Mouse (Mus musculus) hindbrain, postnatal 0 days (tissue): ENCODE measurements around the gene Cpt1b. TPM values are rescaled to one million over a fixed set of nuclear protein-coding genes. Genes with fewer than 3 reads are reported as not detected.

Experiments
- ATAC-seq: fragments of 200-750 bp; cut with Nextera tagmentation; 2 replicates; pipeline ENCODE4 v1.8.0; 2017; ENCODE audit warnings: mild to moderate bottlenecking, moderate TSS enrichment, moderate library complexity
- DNase-seq: peaks from one replicate; pipeline ENCODE4 v3.0.0-alpha.2; 2015; ENCODE audit warnings: low spot score
- H3K27ac ChIP-seq: fragments of 300-500 bp; sonication (generic); 2 replicates; pipeline ENCODE4 v1.5.1; 2014; ENCODE audit warnings: mild to moderate bottlenecking
- H3K27me3 ChIP-seq: fragments of 300-500 bp; sonication (generic); 2 replicates; pipeline ENCODE4 v1.6.1; 2014; ENCODE audit warnings: low read length, mixed read lengths; ENCODE audit not compliant: insufficient read depth
- H3K36me3 ChIP-seq: fragments of 300-500 bp; sonication (generic); 2 replicates; pipeline ENCODE4 v1.6.1; 2014; ENCODE audit warnings: low read length, mixed read lengths; ENCODE audit not compliant: insufficient read depth
- H3K4me1 ChIP-seq: fragments of 300-500 bp; sonication (generic); 2 replicates; pipeline ENCODE4 v1.6.1; 2014; ENCODE audit warnings: antibody characterized with exemption, low read length, mixed read lengths; ENCODE audit not compliant: insufficient read depth
- H3K4me2 ChIP-seq: fragments of 300-500 bp; sonication (generic); 2 replicates; pipeline ENCODE4 v1.6.1; 2014; ENCODE audit warnings: low read depth, mild to moderate bottlenecking, low read length, moderate library complexity, mixed read lengths
- H3K4me3 ChIP-seq: fragments of 300-500 bp; sonication (generic); 2 replicates; pipeline ENCODE4 v1.5.1; 2014; ENCODE audit warnings: low read length
- H3K9ac ChIP-seq: fragments of 300-500 bp; sonication (generic); replicated peaks from 2 replicates; pipeline ENCODE4 v1.6.1; 2014; ENCODE audit warnings: mild to moderate bottlenecking, low read length, moderate library complexity, mixed read lengths
- H3K9me3 ChIP-seq: fragments of 300-500 bp; sonication (generic); 2 replicates; pipeline ENCODE4 v1.6.1; 2016; ENCODE audit warnings: low read length, mixed read lengths
- CTCF ChIP-seq: IDR thresholded peaks from 2 replicates; pipeline ENCODE4 v1.5.1; 2016; ENCODE audit warnings: antibody characterized with exemption, control low read depth, low read depth
- WGBS: fragments of 180-500 bp; shearing (Covaris S2); extraction: QIAGEN DNeasy Blood & Tissue Kit; methylation state at CpG from one replicate; pipeline ENCODE4 v1.1.7; 2014; 5-methylcytosine and 5-hydroxymethylcytosine counted together
- polyA plus RNA-seq: library from polyadenylated mRNA; unstranded; fragments of >200 nt; fragmentation: Nextera tagmentation; extraction: Ambion mirVana; gene quantifications from 2 replicates; pipeline ENCODE4 v1.2.1, GENCODE M21; 2015
- total RNA-seq: library from RNA; depleted of rRNA; stranded (reverse); fragments of >200 nt; gene quantifications from 2 replicates; pipeline ENCODE4 v1.2.3, GENCODE M21; 2014

Cpt1b gene
- total and polyA plus RNA-seq, 2 experiments from 2014 or later = 2.4 to 3.4 TPM

- Histone ChIP-seq H3K4me1 (no peaks in the 10 kb centered on the region), H3K9me3 (peaks cover 5% of the 10 kb centered on the region), H3K27ac (no peak overlapping the region), H3K4me2 (no peak overlapping the region), H3K4me3 (no peak overlapping the region), H3K9ac (no peak overlapping the region), H3K27me3 (no peaks in the 10 kb centered on the region), H3K36me3 (no peaks in the 10 kb centered on the region)
- DNase-seq (no peak), ATAC-seq (no peak)
- TF ChIP-seq CTCF = no peak
Observed at GRCm38 (mm10) chr15:89406691-89407090, 19.0 kb downstream of the Cpt1b start.

- Histone ChIP-seq H3K4me1 (no peaks in the 10 kb centered on the region), H3K27ac (no peak overlapping the region), H3K4me2 (no peak overlapping the region), H3K27me3 (no peaks in the 10 kb centered on the region), H3K36me3 (no peaks in the 10 kb centered on the region), H3K4me3 (no peak overlapping the region), H3K9ac (no peak overlapping the region), H3K9me3 (peaks cover 5% of the 10 kb centered on the region)
- 86% methylated on average over 10 of the region's 10 CpGs for WGBS
- TF ChIP-seq CTCF = no peak
- no peak for ATAC-seq
- no peak for DNase-seq
Observed at GRCm38 (mm10) chr15:89404831-89405623, 20.6 kb downstream of the Cpt1b start.

- WGBS = 82% methylated on average over 1 of the region's 1 CpGs
- H3K9ac ChIP-seq = no peak overlapping the region
- no peak overlapping the region for H3K27ac ChIP-seq
- no peak for TF ChIP-seq CTCF
- DNase-seq (no peak), ATAC-seq (no peak)
- H3K9me3 ChIP-seq = no peaks in the 10 kb centered on the region; the same call in 1 of the 2 replicates
- H3K4me3 ChIP-seq = no peak overlapping the region
- no peaks in the 10 kb centered on the region for H3K36me3 ChIP-seq
- no peaks in the 10 kb centered on the region for H3K27me3 ChIP-seq
- no peaks in the 10 kb centered on the region for H3K4me1 ChIP-seq
- no peak overlapping the region for H3K4me2 ChIP-seq
Observed at GRCm38 (mm10) chr15:89402471-89402870, 23.2 kb downstream of the Cpt1b start.

- no peak for TF ChIP-seq CTCF
- H3K27me3 ChIP-seq = no peaks in the 10 kb centered on the region
- H3K4me2 ChIP-seq = no peak overlapping the region
Observed at GRCm38 (mm10) chr15:89399716-89400115, 25.9 kb downstream of the Cpt1b start.

GRCm38 (mm10) chr15:89398146-89398545 is 27.5 kb downstream of the Cpt1b start:
- WGBS = 53% methylated on average over 2 of the region's 2 CpGs
- Histone ChIP-seq H3K4me1 (no peaks in the 10 kb centered on the region), H3K9ac (no peak overlapping the region), H3K27ac (no peak overlapping the region), H3K4me2 (no peak overlapping the region), H3K27me3 (no peaks in the 10 kb centered on the region), H3K36me3 (no peaks in the 10 kb centered on the region), H3K9me3 (no peaks in the 10 kb centered on the region), H3K4me3 (no peak overlapping the region)
- peak; percentile 30 for DNase-seq
- ATAC-seq = peak; percentile 67; the same call in 1 of the 2 replicates
- no peak for TF ChIP-seq CTCF

More at GRCm38 (mm10) chr15:89399716-89400115, 25.9 kb downstream of the Cpt1b start:
- Histone ChIP-seq H3K4me3 (no peak overlapping the region), H3K27ac (no peak overlapping the region), H3K4me1 (no peaks in the 10 kb centered on the region), H3K9ac (no peak overlapping the region), H3K9me3 (no peaks in the 10 kb centered on the region), H3K36me3 (no peaks in the 10 kb centered on the region)
- ATAC-seq (no peak), DNase-seq (no peak)
- WGBS = 44% methylated on average over 1 of the region's 1 CpGs

GRCm38 (mm10) chr15:89396883-89397282 is 28.8 kb downstream of the Cpt1b start:
- no peak overlapping the region for H3K9ac ChIP-seq
- no peaks in the 10 kb centered on the region for H3K36me3 ChIP-seq
- H3K4me3 ChIP-seq = no peak overlapping the region
- no peak for ATAC-seq
- no peaks in the 10 kb centered on the region for H3K27me3 ChIP-seq
- no peak overlapping the region for H3K27ac ChIP-seq
- no peaks in the 10 kb centered on the region for H3K9me3 ChIP-seq
- 88% methylated on average over 4 of the region's 4 CpGs for WGBS
- TF ChIP-seq CTCF = no peak
- no peak for DNase-seq
- no peaks in the 10 kb centered on the region for H3K4me1 ChIP-seq
- no peak overlapping the region for H3K4me2 ChIP-seq

GRCm38 (mm10) chr15:89390081-89390480 is 35.6 kb downstream of the Cpt1b start:
- H3K4me3 ChIP-seq = no peak overlapping the region
- ATAC-seq (no peak), DNase-seq (no peak)
- H3K9me3 ChIP-seq = no peaks in the 10 kb centered on the region
- TF ChIP-seq CTCF = no peak
- no peaks in the 10 kb centered on the region for H3K4me1 ChIP-seq
- WGBS = 82% methylated on average over 10 of the region's 10 CpGs
- H3K9ac ChIP-seq = no peak overlapping the region
- H3K27ac ChIP-seq = no peak overlapping the region
- H3K27me3 ChIP-seq = no peaks in the 10 kb centered on the region
- no peaks in the 10 kb centered on the region for H3K36me3 ChIP-seq
- H3K4me2 ChIP-seq = no peak overlapping the region
